Mouse (Mus musculus) adrenal gland, adult 18-20 months (tissue): ENCODE data around the gene Mogat2. TPM values are rescaled to one million over a fixed set of nuclear protein-coding genes. Genes with fewer than 3 reads are reported as not detected.

Experiments used
- DNase-seq, 2 experiments: peaks; one replicate each; pipeline ENCODE4 v3.0.0; 2021 to 2022; ENCODE audit warnings: low spot score in 2 of 2
- total RNA-seq, 2 experiments: library from RNA; stranded (reverse); gene quantifications; 1 replicate in 1 of 2; 2 replicates in 1 of 2; pipeline ENCODE4 v1.2.3; 2021

Gene Mogat2
- total RNA-seq, 2 experiments from 2014 or later: 0.43 to 0.99 TPM

- no peak for DNase-seq
These were observed 68.6 kb downstream of the Mogat2 start for GRCm38 (mm10) chr7:99169717-99170403.

Other genes with a start within 250 kb of the Mogat2 start
- 10 to 100 TPM; 15.4 to 29.0 TPM for gene Uvrag, start 97.5 kb downstream of the Mogat2 start, total RNA-seq
- 100 to 1,000 TPM; 284 to 447 TPM for gene Dgat2, start 55.9 kb downstream of the Mogat2 start, total RNA-seq
- 10 to 100 TPM in 1 of 2 experiments, 1 to 10 TPM in 1; 6.6 to 10.9 TPM for gene Map6, start 28.8 kb upstream of the Mogat2 start, total RNA-seq
- 100 to 1,000 TPM; 244 to 442 TPM for gene Serpinh1, start 114.6 kb upstream of the Mogat2 start, total RNA-seq
- gene Gdpd5, start 142.8 kb upstream of the Mogat2 start, total RNA-seq: 1 to 10 TPM; 5.4 to 7.5 TPM
- under 1 TPM; 0.19 to 0.46 TPM for gene Klhl35, start 227.4 kb upstream of the Mogat2 start, total RNA-seq
- 100 to 1,000 TPM; 511 to 548 TPM for gene Rps3, start 245.1 kb upstream of the Mogat2 start, total RNA-seq